Mouse (Mus musculus) embryonic facial prominence, embryonic 14.5 days (tissue): ENCODE measurements around the gene Tomm20. TPM values are rescaled to one million over a fixed set of nuclear protein-coding genes. Genes with fewer than 3 reads are reported as not detected.
A peak's percentile ranks its signal among the peaks of the same experiment; 100 is the strongest.

Experiments used
- ATAC-seq: fragments of 200-750 bp; cut with Nextera tagmentation; 2 replicates; pipeline ENCODE4 v1.8.0; 2017; ENCODE audit warnings: low read depth, moderate number of reproducible peaks, moderate TSS enrichment
- DNase-seq: peaks from one replicate; pipeline ENCODE4 v3.0.0-alpha.2; 2015; ENCODE audit warnings: low spot score
- H3K27ac ChIP-seq: fragments of 300-500 bp; sonication (generic); replicated peaks from 2 replicates; pipeline ENCODE4 v1.5.1; 2014; ENCODE audit warnings: low read depth, mild to moderate bottlenecking, low read length, moderate library complexity
- H3K27me3 ChIP-seq: fragments of 300-500 bp; sonication (generic); replicated peaks from 2 replicates; pipeline ENCODE4 v1.6.1; 2014; ENCODE audit warnings: low read length; ENCODE audit not compliant: control insufficient read depth, insufficient read depth
- H3K36me3 ChIP-seq: fragments of 300-500 bp; sonication (generic); 2 replicates; pipeline ENCODE4 v1.6.1; 2014; ENCODE audit warnings: low read length, mixed read lengths; ENCODE audit not compliant: control insufficient read depth, insufficient read depth
- H3K4me1 ChIP-seq: fragments of 300-500 bp; sonication (generic); 2 replicates; pipeline ENCODE4 v1.6.1; 2014; ENCODE audit warnings: antibody characterized with exemption, low read length; ENCODE audit not compliant: control insufficient read depth, insufficient read depth
- H3K4me2 ChIP-seq: fragments of 300-500 bp; sonication (generic); 2 replicates; pipeline ENCODE4 v1.6.1; 2014; ENCODE audit warnings: low read depth, mild to moderate bottlenecking, low read length, moderate library complexity, mixed read lengths
- H3K4me3 ChIP-seq: fragments of 300-500 bp; sonication (generic); 2 replicates; pipeline ENCODE4 v1.5.1; 2014; ENCODE audit warnings: low read depth, mild to moderate bottlenecking, low read length
- H3K9ac ChIP-seq: fragments of 300-500 bp; sonication (generic); 2 replicates; pipeline ENCODE4 v1.6.1; 2014; ENCODE audit warnings: low read depth, mild to moderate bottlenecking, low read length, moderate library complexity, mixed read lengths
- H3K9me3 ChIP-seq: fragments of 300-500 bp; sonication (generic); 2 replicates; pipeline ENCODE4 v1.6.1; 2016; ENCODE audit warnings: low read length; ENCODE audit not compliant: control insufficient read depth
- WGBS: fragments of 180-500 bp; shearing (Covaris S2); extraction: QIAGEN DNeasy Blood & Tissue Kit; methylation state at CpG from one replicate; pipeline ENCODE4 v1.1.7; 2014; 5-methylcytosine and 5-hydroxymethylcytosine counted together
- polyA plus RNA-seq: library from polyadenylated mRNA; unstranded; fragments of >200 nt; fragmentation: Nextera tagmentation; extraction: Ambion mirVana; gene quantifications from 2 replicates; pipeline ENCODE4 v1.2.1, GENCODE M21; 2014

Gene Tomm20
- polyA plus RNA-seq, 1 experiment from 2014 or later: 217 TPM

DNA sequence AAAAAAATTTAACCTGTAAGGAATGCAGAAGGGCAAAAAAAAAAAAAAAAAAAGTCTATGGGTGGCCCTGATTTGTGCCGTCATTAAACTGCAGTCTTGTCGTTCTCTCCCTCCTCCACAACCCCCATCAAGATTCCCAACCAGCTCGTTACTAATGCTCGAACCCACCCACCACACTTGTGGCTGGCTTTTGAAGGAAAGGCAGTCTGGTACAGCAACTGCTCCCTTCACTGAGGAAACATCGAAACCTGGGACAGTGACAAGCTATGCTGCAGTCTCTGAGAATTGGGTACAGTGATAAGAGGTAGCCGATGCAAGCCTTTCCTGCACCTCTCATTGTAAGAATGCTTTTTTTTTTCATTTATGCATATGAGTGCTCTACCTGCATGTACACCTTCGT lies 800 bp upstream of the Tomm20 start:
- H3K4me2 ChIP-seq: peak overlapping the region; percentile 54; the same call in 1 of the 2 replicates
- WGBS: 79% methylated on average over 7 of the region's 7 CpGs
- peak overlapping the region; percentile 92; the same call in 1 of the 2 replicates for H3K27ac ChIP-seq

DNA sequence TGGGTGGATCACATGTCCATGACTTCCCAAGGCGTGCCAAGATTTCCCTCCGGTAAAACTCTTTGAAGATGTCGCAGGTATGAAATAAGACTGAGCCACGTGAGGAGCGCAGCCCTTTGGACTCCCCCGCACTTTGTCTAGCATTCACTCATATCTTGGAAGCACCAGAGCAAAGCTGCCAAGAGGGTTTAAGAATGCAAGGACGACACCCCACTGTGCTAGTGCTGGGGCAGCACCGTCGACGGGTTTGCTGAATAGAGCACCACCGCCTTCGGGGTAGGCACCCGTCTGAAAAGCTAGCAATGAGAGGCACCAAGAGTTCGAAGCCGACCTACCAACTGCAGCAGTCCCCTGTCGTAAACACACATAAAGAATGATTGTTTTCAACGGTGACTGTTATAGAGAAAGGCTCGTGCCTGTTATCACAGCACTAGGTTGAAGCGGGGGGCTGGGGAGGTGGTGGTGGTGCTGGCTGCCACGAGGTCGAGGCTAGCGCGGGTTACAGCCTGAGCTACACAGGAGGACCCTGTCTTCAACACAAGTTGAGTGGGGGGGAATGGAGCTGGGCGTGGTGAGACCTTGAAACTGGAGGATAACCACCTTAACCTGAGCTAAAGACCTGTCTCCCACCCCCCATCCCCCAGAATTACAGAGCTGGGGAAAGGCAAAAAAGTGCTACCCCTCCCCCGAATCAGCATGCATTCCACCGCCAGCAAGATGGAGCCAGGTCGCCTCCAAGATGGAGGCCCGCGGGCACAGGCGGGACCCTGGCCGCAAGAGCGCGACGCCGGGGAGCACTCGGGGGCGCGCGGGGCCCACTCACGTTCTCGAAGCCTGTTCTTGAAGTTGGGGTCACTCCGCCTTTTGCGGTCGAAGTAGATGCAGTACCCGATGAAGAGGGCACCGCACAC lies 608 bp downstream of the Tomm20 start:
- WGBS: under 1% methylated on average over 39 of the region's 46 CpGs
- peak overlapping the region; percentile 84 for H3K4me2 ChIP-seq
- H3K9me3 ChIP-seq: no peaks in the 10 kb centered on the region
- H3K27me3 ChIP-seq: no peaks in the 10 kb centered on the region
- peak overlapping the region; percentile 92 for H3K9ac ChIP-seq
- peak overlapping the region; percentile 84 for H3K4me3 ChIP-seq
- ATAC-seq: peak; percentile 74
- peak; percentile 57 for DNase-seq
- peaks cover 23% of the 10 kb centered on the region for H3K36me3 ChIP-seq
- H3K4me1 ChIP-seq: peaks cover 12% of the 10 kb centered on the region
- H3K27ac ChIP-seq: peak overlapping the region; percentile 92

More for the DNA sequence above, 800 bp upstream of the Tomm20 start:
- Histone ChIP-seq H3K9me3 (no peaks in the 10 kb centered on the region), H3K36me3 (peaks cover 37% of the 10 kb centered on the region), H3K27me3 (no peaks in the 10 kb centered on the region), H3K4me3 (no peak overlapping the region; the same call in 1 of the 2 replicates), H3K4me1 (peaks cover 12% of the 10 kb centered on the region), H3K9ac (peak overlapping the region; percentile 92; the same call in 1 of the 2 replicates)
- DNase-seq (no peak), ATAC-seq (no peak)

DNA sequence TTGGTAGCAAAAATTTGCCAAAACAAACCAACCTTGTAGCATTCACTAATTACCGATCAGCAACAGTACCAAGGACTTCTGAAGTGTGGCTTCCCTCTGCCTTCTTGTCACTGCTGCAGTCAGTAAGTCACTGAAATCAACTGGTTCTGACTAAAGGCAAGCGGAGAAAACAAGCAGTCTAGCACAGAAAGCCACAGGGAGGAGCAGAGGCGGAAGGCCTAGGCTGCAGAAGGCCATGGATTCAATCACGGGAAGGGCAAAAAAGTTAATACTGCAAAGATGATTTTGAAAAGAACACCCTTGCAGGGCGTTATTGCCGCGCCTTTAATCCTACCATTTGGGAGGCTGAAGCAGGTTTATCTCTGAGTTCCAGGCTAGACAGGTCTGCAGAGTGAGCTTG lies 2.1 kb downstream of the Tomm20 start:
- Histone ChIP-seq H3K27ac (no peak overlapping the region), H3K9ac (no peak overlapping the region), H3K36me3 (peaks cover 19% of the 10 kb centered on the region), H3K27me3 (no peaks in the 10 kb centered on the region), H3K4me1 (peaks cover 12% of the 10 kb centered on the region), H3K9me3 (no peaks in the 10 kb centered on the region), H3K4me3 (peak overlapping the region; percentile 84; the same call in 1 of the 2 replicates), H3K4me2 (peak overlapping the region; percentile 84)
- WGBS: 91% methylated on average over 7 of the region's 7 CpGs
- ATAC-seq (no peak), DNase-seq (no peak)

DNA sequence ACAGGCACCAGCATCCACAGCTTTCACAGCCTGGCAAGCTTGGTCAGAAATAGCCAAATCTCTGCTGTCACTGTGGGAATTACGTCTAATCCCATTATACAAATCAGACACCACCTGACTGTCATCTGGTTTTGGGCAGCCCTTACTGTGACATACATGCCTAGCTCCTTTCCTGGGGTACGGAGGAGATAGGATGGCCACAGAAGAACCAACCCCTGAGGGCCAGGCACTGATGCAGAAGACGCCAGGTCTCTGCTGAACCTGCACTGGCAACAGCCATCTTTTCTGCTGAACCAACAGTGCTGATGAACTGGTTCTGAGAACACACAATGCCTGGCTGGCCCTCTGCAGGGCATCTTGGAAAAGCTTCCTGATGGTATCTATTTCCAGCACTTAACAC lies 8.3 kb downstream of the Tomm20 start:
- ATAC-seq (no peak), DNase-seq (no peak)
- H3K9me3 ChIP-seq: no peaks in the 10 kb centered on the region
- no peak overlapping the region; the same call in 1 of the 2 replicates for H3K9ac ChIP-seq
- H3K4me3 ChIP-seq: no peak overlapping the region
- peaks cover 67% of the 10 kb centered on the region for H3K36me3 ChIP-seq
- no peak overlapping the region for H3K4me2 ChIP-seq
- no peak overlapping the region for H3K27ac ChIP-seq
- H3K27me3 ChIP-seq: no peaks in the 10 kb centered on the region
- no peaks in the 10 kb centered on the region for H3K4me1 ChIP-seq
- WGBS: 89% methylated on average over 3 of the region's 3 CpGs

DNA sequence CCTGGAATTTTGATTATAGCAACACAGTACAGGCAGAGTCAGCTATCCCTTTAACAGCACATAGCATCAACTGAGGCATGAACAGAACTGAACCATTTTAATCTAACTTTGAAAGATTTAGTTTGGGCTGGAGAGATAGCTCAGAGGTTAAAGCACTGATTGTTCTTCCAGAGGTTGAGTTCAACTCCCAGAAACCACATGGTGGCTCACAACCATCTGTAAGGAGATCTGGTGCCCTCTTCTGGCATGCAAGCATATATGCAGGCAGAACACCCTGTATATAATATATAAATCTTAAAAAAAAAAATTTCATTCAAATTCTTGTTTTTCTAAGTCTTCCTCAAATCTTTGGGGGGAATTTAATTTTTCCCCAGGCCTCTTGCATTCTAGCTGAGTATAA lies 9.7 kb downstream of the Tomm20 start:
- Histone ChIP-seq H3K9ac (no peak overlapping the region), H3K4me1 (no peaks in the 10 kb centered on the region), H3K9me3 (no peaks in the 10 kb centered on the region), H3K4me2 (no peak overlapping the region), H3K36me3 (peaks cover 78% of the 10 kb centered on the region), H3K4me3 (no peak overlapping the region), H3K27ac (no peak overlapping the region), H3K27me3 (no peaks in the 10 kb centered on the region)
- DNase-seq (peak; percentile 23), ATAC-seq (no peak)

DNA sequence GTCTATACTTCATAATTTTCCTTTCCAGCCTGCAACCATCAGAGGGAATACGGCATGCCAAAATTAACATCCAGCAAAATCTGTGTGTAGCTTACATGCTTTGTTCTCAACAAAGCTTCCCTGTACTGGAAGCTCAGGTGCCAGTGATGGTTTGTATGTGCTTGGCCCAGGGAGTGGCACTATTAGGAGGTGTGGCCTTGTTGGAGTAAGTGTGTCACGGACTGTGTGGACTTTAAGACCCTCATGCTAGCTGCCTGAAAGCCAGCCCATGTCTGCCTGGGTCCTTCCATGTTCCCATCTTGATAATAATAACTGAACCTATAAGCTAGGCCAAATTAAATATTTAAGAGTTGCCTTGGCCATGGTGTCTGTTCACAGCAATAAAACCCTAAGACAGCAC lies 10.3 kb downstream of the Tomm20 start:
- no peak for ATAC-seq

DNA sequence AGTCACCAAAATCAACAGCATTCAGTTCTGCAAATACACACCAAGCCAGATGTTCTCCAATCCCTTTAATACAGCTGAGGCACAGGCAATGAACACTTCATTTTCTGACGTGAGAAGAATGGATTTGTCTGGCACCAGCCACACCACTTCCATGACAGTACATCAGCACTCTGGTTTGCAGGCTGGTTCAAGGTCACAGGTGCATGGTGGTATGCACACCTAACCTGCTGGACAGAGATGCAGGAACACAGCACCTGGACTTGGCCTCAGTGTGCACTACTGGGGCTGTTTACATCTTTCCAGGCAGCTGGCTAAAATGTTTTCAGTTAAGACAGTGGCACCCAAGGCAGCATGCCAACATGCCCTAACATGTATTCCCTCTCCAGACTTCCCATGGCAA lies 13.0 kb downstream of the Tomm20 start:
- H3K4me1 ChIP-seq: no peaks in the 10 kb centered on the region
- ATAC-seq (no peak), DNase-seq (no peak)
- peaks cover 68% of the 10 kb centered on the region for H3K36me3 ChIP-seq
- H3K9me3 ChIP-seq: no peaks in the 10 kb centered on the region
- no peak overlapping the region for H3K4me2 ChIP-seq
- no peak overlapping the region for H3K9ac ChIP-seq
- 85% methylated on average over 1 of the region's 1 CpGs for WGBS
- no peak overlapping the region for H3K27ac ChIP-seq
- H3K4me3 ChIP-seq: no peak overlapping the region
- H3K27me3 ChIP-seq: no peaks in the 10 kb centered on the region

More for the DNA sequence above, 10.3 kb downstream of the Tomm20 start:
- Histone ChIP-seq H3K9me3 (no peaks in the 10 kb centered on the region), H3K27me3 (no peaks in the 10 kb centered on the region), H3K27ac (no peak overlapping the region), H3K4me3 (no peak overlapping the region), H3K36me3 (peaks cover 83% of the 10 kb centered on the region), H3K9ac (no peak overlapping the region), H3K4me1 (no peaks in the 10 kb centered on the region), H3K4me2 (no peak overlapping the region)
- no peak for DNase-seq
- 96% methylated on average over 2 of the region's 2 CpGs for WGBS

DNA sequence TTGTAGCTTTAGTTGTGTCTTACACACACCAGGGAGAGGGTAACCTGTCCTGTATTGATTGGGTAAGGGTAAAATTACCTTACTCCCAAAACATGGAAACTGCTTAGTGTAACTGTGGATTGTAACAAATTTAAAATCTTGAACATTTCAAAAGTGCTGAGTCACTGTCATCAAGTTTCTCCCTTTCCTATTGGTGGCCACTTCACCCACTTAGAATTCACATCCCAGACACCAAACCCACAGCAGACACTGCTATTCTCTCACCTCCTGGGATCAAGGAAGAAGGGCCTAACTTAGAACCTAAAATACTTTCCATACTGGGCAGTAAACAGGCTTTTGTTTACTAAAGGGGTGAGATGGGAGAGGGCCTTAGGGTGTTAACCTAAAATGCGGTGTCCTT lies 13.4 kb downstream of the Tomm20 start:
- WGBS: 74% methylated on average over 1 of the region's 1 CpGs
- ATAC-seq (no peak), DNase-seq (no peak)
- Histone ChIP-seq H3K4me3 (no peak overlapping the region), H3K27ac (no peak overlapping the region), H3K27me3 (no peaks in the 10 kb centered on the region), H3K4me2 (no peak overlapping the region), H3K9ac (no peak overlapping the region), H3K9me3 (no peaks in the 10 kb centered on the region), H3K36me3 (peaks cover 64% of the 10 kb centered on the region), H3K4me1 (no peaks in the 10 kb centered on the region)

DNA sequence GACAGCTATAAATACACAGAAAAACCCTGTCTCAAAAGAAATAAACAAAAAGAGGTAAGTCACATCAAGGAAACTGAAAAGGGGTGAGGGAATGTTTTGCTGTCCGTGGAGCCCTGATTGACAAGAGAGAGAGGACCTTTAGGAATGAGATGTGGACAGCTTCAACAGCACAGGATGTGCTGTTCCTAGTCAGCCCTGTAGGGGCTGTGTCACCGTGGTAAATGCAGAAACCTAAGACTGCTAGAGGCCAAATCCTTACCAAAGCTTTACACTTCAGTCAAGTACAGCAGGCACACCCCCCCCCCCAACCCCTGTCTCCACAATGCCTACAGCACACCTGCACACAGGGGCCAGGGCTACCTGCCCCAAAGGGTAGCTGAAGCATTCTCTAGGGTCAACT lies 13.9 kb downstream of the Tomm20 start:
- DNase-seq (no peak), ATAC-seq (no peak)
- no peaks in the 10 kb centered on the region for H3K4me1 ChIP-seq
- H3K4me3 ChIP-seq: no peak overlapping the region
- no peak overlapping the region for H3K4me2 ChIP-seq
- 35% methylated on average over 2 of the region's 2 CpGs for WGBS
- no peak overlapping the region for H3K9ac ChIP-seq
- no peaks in the 10 kb centered on the region for H3K9me3 ChIP-seq
- no peaks in the 10 kb centered on the region for H3K27me3 ChIP-seq
- no peak overlapping the region for H3K27ac ChIP-seq
- peaks cover 58% of the 10 kb centered on the region for H3K36me3 ChIP-seq
